Mouse (Mus musculus): ENCODE data around the gene Nlrc5. TPM values are rescaled to one million over a fixed set of nuclear protein-coding genes. Genes with fewer than 3 reads are reported as not detected.
A peak's percentile ranks its signal among the peaks of the same experiment; 100 is the strongest.
"Not testable (repeated sequence)": the region's sequence is repeated elsewhere in the genome, so short reads cannot be mapped to it uniquely, and the experiment has no call there.

Nlrc5 gene
- polyA plus RNA-seq, 1 experiment from 2014 or later: 33.5 TPM

- WGBS (ENCODE audit: missing documents): 95% methylated on average over 5 of the region's 5 CpGs
- Histone ChIP-seq H3K4me3 (ENCODE audit: inconsistent target) (no peak overlapping the region), H3K27ac (no peak overlapping the region), H3K36me3 (ENCODE audit: inconsistent target) (no peaks in the 10 kb centered on the region; the same call in 1 of the 2 replicates), H3K79me2 (ENCODE audit: inconsistent target) (peaks cover 82% of the 10 kb centered on the region)
These were observed 2.0 kb downstream of the Nlrc5 start for GRCm38 (mm10) chr8:94436112-94436572.

- Histone ChIP-seq H3K4me3 (ENCODE audit: inconsistent target) (no peak overlapping the region), H3K36me3 (ENCODE audit: inconsistent target) (no peaks in the 10 kb centered on the region; the same call in 1 of the 2 replicates), H3K79me2 (ENCODE audit: inconsistent target) (peaks cover 89% of the 10 kb centered on the region), H3K27ac (no peak overlapping the region)
- WGBS (ENCODE audit: missing documents): 70% methylated on average over 3 of the region's 3 CpGs
These were observed 2.7 kb downstream of the Nlrc5 start for GRCm38 (mm10) chr8:94436900-94437299.

GRCm38 (mm10) chr8:94438659-94439058 lies 4.5 kb downstream of the Nlrc5 start:
- 96% methylated on average over 5 of the region's 5 CpGs for WGBS (ENCODE audit: missing documents)
- H3K36me3 ChIP-seq (ENCODE audit: inconsistent target): no peaks in the 10 kb centered on the region; the same call in 1 of the 2 replicates
- no peak overlapping the region for H3K27ac ChIP-seq
- peaks cover 98% of the 10 kb centered on the region for H3K79me2 ChIP-seq (ENCODE audit: inconsistent target)
- no peak overlapping the region for H3K4me3 ChIP-seq (ENCODE audit: inconsistent target)

GRCm38 (mm10) chr8:94439691-94440090 lies 5.5 kb downstream of the Nlrc5 start:
- Histone ChIP-seq H3K27ac (no peak overlapping the region), H3K79me2 (ENCODE audit: inconsistent target) (peaks cover 100% of the 10 kb centered on the region), H3K36me3 (ENCODE audit: inconsistent target) (no peaks in the 10 kb centered on the region; the same call in 1 of the 2 replicates), H3K4me3 (ENCODE audit: inconsistent target) (no peak overlapping the region)

GRCm38 (mm10) chr8:94440389-94440788 lies 6.2 kb downstream of the Nlrc5 start:
- Histone ChIP-seq H3K4me3 (ENCODE audit: inconsistent target) (no peak overlapping the region), H3K79me2 (ENCODE audit: inconsistent target) (peaks cover 100% of the 10 kb centered on the region), H3K27ac (no peak overlapping the region), H3K36me3 (ENCODE audit: inconsistent target) (peaks cover 6% of the 10 kb centered on the region; the same call in 1 of the 2 replicates)
- WGBS (ENCODE audit: missing documents): 100% methylated on average over 1 of the region's 1 CpGs

- Histone ChIP-seq H3K79me2 (ENCODE audit: inconsistent target) (peaks cover 95% of the 10 kb centered on the region), H3K27ac (no peak overlapping the region), H3K36me3 (ENCODE audit: inconsistent target) (peaks cover 10% of the 10 kb centered on the region; the same call in 1 of the 2 replicates), H3K4me3 (ENCODE audit: inconsistent target) (no peak overlapping the region)
- WGBS (ENCODE audit: missing documents): 100% methylated on average over 1 of the region's 1 CpGs
These were observed 7.5 kb downstream of the Nlrc5 start for GRCm38 (mm10) chr8:94441686-94442085.

GRCm38 (mm10) chr8:94443153-94443552 lies 9.0 kb downstream of the Nlrc5 start:
- 45% methylated on average over 3 of the region's 3 CpGs for WGBS (ENCODE audit: missing documents)
- H3K4me3 ChIP-seq (ENCODE audit: inconsistent target): no peak overlapping the region
- H3K27ac ChIP-seq: no peak overlapping the region

GRCm38 (mm10) chr8:94444480-94444879 lies 10.3 kb downstream of the Nlrc5 start:
- 89% methylated on average over 1 of the region's 2 CpGs for WGBS (ENCODE audit: missing documents)
- Histone ChIP-seq H3K4me3 (ENCODE audit: inconsistent target) (no peak overlapping the region), H3K36me3 (ENCODE audit: inconsistent target) (peaks cover 23% of the 10 kb centered on the region; the same call in 1 of the 2 replicates), H3K79me2 (ENCODE audit: inconsistent target) (peaks cover 95% of the 10 kb centered on the region), H3K27ac (no peak overlapping the region)

More at GRCm38 (mm10) chr8:94443153-94443552, 9.0 kb downstream of the Nlrc5 start:
- Histone ChIP-seq H3K36me3 (ENCODE audit: inconsistent target) (peaks cover 10% of the 10 kb centered on the region; the same call in 1 of the 2 replicates), H3K79me2 (ENCODE audit: inconsistent target) (peaks cover 95% of the 10 kb centered on the region)

GRCm38 (mm10) chr8:94447142-94447541 lies 13.0 kb downstream of the Nlrc5 start:
- peaks cover 86% of the 10 kb centered on the region for H3K79me2 ChIP-seq (ENCODE audit: inconsistent target)
- H3K27ac ChIP-seq: no peak overlapping the region
- no peak overlapping the region for H3K4me3 ChIP-seq (ENCODE audit: inconsistent target)
- H3K36me3 ChIP-seq (ENCODE audit: inconsistent target): peaks cover 34% of the 10 kb centered on the region; the same call in 1 of the 2 replicates
- WGBS (ENCODE audit: missing documents): 94% methylated on average over 3 of the region's 3 CpGs

GRCm38 (mm10) chr8:94447583-94448324 lies 13.6 kb downstream of the Nlrc5 start:
- 90% methylated on average over 7 of the region's 7 CpGs for WGBS (ENCODE audit: missing documents)

GRCm38 (mm10) chr8:94452991-94453390 lies 18.8 kb downstream of the Nlrc5 start:
- not testable (repeated sequence) for H3K27ac ChIP-seq; H3K4me3 ChIP-seq (ENCODE audit: inconsistent target)
- 97% methylated on average over 15 of the region's 15 CpGs for WGBS (ENCODE audit: missing documents)
- H3K36me3 ChIP-seq (ENCODE audit: inconsistent target): peaks cover 60% of the 10 kb centered on the region
- peaks cover 91% of the 10 kb centered on the region; the same call in 1 of the 2 replicates for H3K79me2 ChIP-seq (ENCODE audit: inconsistent target)

More at GRCm38 (mm10) chr8:94447583-94448324, 13.6 kb downstream of the Nlrc5 start:
- Histone ChIP-seq H3K79me2 (ENCODE audit: inconsistent target) (peaks cover 86% of the 10 kb centered on the region), H3K36me3 (ENCODE audit: inconsistent target) (peaks cover 40% of the 10 kb centered on the region; the same call in 1 of the 2 replicates), H3K27ac (no peak overlapping the region), H3K4me3 (ENCODE audit: inconsistent target) (no peak overlapping the region)

GRCm38 (mm10) chr8:94453868-94454488 lies 19.8 kb downstream of the Nlrc5 start:
- no peak overlapping the region for H3K27ac ChIP-seq
- no peak overlapping the region for H3K4me3 ChIP-seq (ENCODE audit: inconsistent target)
- peaks cover 52% of the 10 kb centered on the region for H3K36me3 ChIP-seq (ENCODE audit: inconsistent target)
- 78% methylated on average over 6 of the region's 6 CpGs for WGBS (ENCODE audit: missing documents)
- peaks cover 91% of the 10 kb centered on the region; the same call in 1 of the 2 replicates for H3K79me2 ChIP-seq (ENCODE audit: inconsistent target)

GRCm38 (mm10) chr8:94454905-94455304 lies 20.7 kb downstream of the Nlrc5 start:
- peaks cover 46% of the 10 kb centered on the region for H3K36me3 ChIP-seq (ENCODE audit: inconsistent target)
- no peak overlapping the region for H3K27ac ChIP-seq
- no peak overlapping the region for H3K4me3 ChIP-seq (ENCODE audit: inconsistent target)
- H3K79me2 ChIP-seq (ENCODE audit: inconsistent target): peaks cover 90% of the 10 kb centered on the region; the same call in 1 of the 2 replicates
- 85% methylated on average over 4 of the region's 5 CpGs for WGBS (ENCODE audit: missing documents)

- H3K79me2 ChIP-seq (ENCODE audit: inconsistent target): peaks cover 87% of the 10 kb centered on the region; the same call in 1 of the 2 replicates
- no peak overlapping the region for H3K4me3 ChIP-seq (ENCODE audit: inconsistent target)
- no peak overlapping the region for H3K27ac ChIP-seq
- 100% methylated on average over 5 of the region's 5 CpGs for WGBS (ENCODE audit: missing documents)
- H3K36me3 ChIP-seq (ENCODE audit: inconsistent target): peaks cover 46% of the 10 kb centered on the region
These were observed 21.9 kb downstream of the Nlrc5 start for GRCm38 (mm10) chr8:94456071-94456470.

- Histone ChIP-seq H3K79me2 (ENCODE audit: inconsistent target) (peaks cover 63% of the 10 kb centered on the region; the same call in 1 of the 2 replicates), H3K36me3 (ENCODE audit: inconsistent target) (peaks cover 26% of the 10 kb centered on the region), H3K27ac (peak overlapping the region; percentile 35), H3K4me3 (ENCODE audit: inconsistent target) (no peak overlapping the region)
- WGBS (ENCODE audit: missing documents): 5% methylated on average over 2 of the region's 2 CpGs
These were observed 24.4 kb downstream of the Nlrc5 start for GRCm38 (mm10) chr8:94458567-94458966.
